In genomic region chr17:10334481-10334880, GRCm38 (mm10) we compare ENCODE assay signal across 8 mouse cellular contexts. TPM values are rescaled to one million over a fixed set of nuclear protein-coding genes. Genes with fewer than 3 reads are reported as not detected.
DNase-seq lines count a peak whose midpoint lies in the region; ATAC-seq and TF ChIP-seq lines count a peak whose summit lies in the region.
"Had no signal": no experiment of that assay in that cellular context is flagged by ENCODE, and none has a peak within 500 bp of the region (broad histone marks: within the 10 kb centered on the region; RNA-seq: fewer than 3 reads in every experiment).

No protein-coding gene starts in this region.

- H3K4me2 ChIP-seq in lung, embryonic 14.5 days: peak overlapping the region; percentile 77
- peak overlapping the region; percentile 59 for H3K4me2 ChIP-seq in forebrain, embryonic 13.5 days
- peak overlapping the region; percentile 82 for H3K4me2 ChIP-seq in limb, embryonic 13.5 days (replicated peaks)
- peak overlapping the region; percentile 76 for H3K4me2 ChIP-seq in stomach, embryonic 14.5 days (replicated peaks; ENCODE audit: low read depth, low read length)

- H3K27me3 ChIP-seq in lung, embryonic 14.5 days (ENCODE audit: insufficient read depth, low read length): no peaks in the 10 kb centered on the region
- H3K27me3 ChIP-seq in forebrain, embryonic 13.5 days: no peaks in the 10 kb centered on the region
- H3K27me3 ChIP-seq in limb, embryonic 13.5 days: no peaks in the 10 kb centered on the region
- H3K27me3 ChIP-seq in stomach, embryonic 14.5 days (ENCODE audit: control insufficient read depth, insufficient read depth, low read length): no peaks in the 10 kb centered on the region

- 31% methylated on average over 1 of the region's 1 CpGs for WGBS in lung, embryonic 14.5 days
- 6% methylated on average over 1 of the region's 1 CpGs for WGBS in forebrain, embryonic 13.5 days
- 21% methylated on average over 1 of the region's 1 CpGs for WGBS in limb, embryonic 13.5 days
- WGBS in stomach, embryonic 14.5 days: 16% methylated on average over 1 of the region's 1 CpGs

- no peak for DNase-seq in lung, embryonic 14.5 days
- no peak for DNase-seq in lung, postnatal 36 days
- DNase-seq in thymus, postnatal 10 days (ENCODE audit: low spot score in 2 of 2): no peak
- DNase-seq in spleen, postnatal 36 days (ENCODE audit: low spot score in 2 of 2): no peak

- H3K27ac ChIP-seq in lung, embryonic 14.5 days (ENCODE audit: low read depth): peak overlapping the region; percentile 85
- peak overlapping the region; percentile 96 for H3K27ac ChIP-seq in forebrain, embryonic 13.5 days
- H3K27ac ChIP-seq in limb, embryonic 13.5 days: peak overlapping the region; percentile 89
- H3K27ac ChIP-seq in stomach, embryonic 14.5 days (ENCODE audit: low read length): peak overlapping the region; percentile 73; the same call in 1 of the 2 replicates

- TF ChIP-seq CTCF in lung, embryonic 14.5 days (IDR thresholded peaks at IDR 0.05; ENCODE audit: low read depth): no peak

- peaks cover 21% of the 10 kb centered on the region for H3K4me1 ChIP-seq in lung, embryonic 14.5 days (ENCODE audit: insufficient read depth)
- peaks cover 43% of the 10 kb centered on the region for H3K4me1 ChIP-seq in forebrain, embryonic 13.5 days
- peaks cover 14% of the 10 kb centered on the region for H3K4me1 ChIP-seq in limb, embryonic 13.5 days
- 0 out of 2 replicates have a peak, but pooled peaks cover 4% of the 10 kb centered on the region for H3K4me1 ChIP-seq in stomach, embryonic 14.5 days (ENCODE audit: control insufficient read depth, insufficient read depth, low read length)

- no peak for ATAC-seq in lung, embryonic 14.5 days (ENCODE audit: insufficient read depth)
- ATAC-seq in forebrain, embryonic 13.5 days: 0 out of 2 replicates have a peak, but pooled peaks have one; percentile 11
- ATAC-seq in limb, embryonic 13.5 days (ENCODE audit: low FRiP score, low read depth): peak; percentile 35; the same call in 1 of the 2 replicates
- no peak for ATAC-seq in stomach, embryonic 14.5 days (ENCODE audit: insufficient number of reproducible peaks, insufficient read depth, low FRiP score, low read depth)
- ATAC-seq: activated CD4-positive, CD25-positive, alpha-beta regulatory T cell, adult 4 months had no signal

- no peaks in the 10 kb centered on the region for H3K9me3 ChIP-seq in lung, embryonic 14.5 days (ENCODE audit: low read depth, low read length)
- no peaks in the 10 kb centered on the region for H3K9me3 ChIP-seq in forebrain, embryonic 13.5 days (replicated peaks)
- no peaks in the 10 kb centered on the region for H3K9me3 ChIP-seq in limb, embryonic 13.5 days
- H3K9me3 ChIP-seq in stomach, embryonic 14.5 days (ENCODE audit: control insufficient read depth, low read depth, low read length): no peaks in the 10 kb centered on the region

- H3K4me3 ChIP-seq in lung, embryonic 14.5 days (ENCODE audit: low read depth, low read length): peak overlapping the region; percentile 38
- H3K4me3 ChIP-seq in forebrain, embryonic 13.5 days: peak overlapping the region; percentile 40
- H3K4me3 ChIP-seq in limb, embryonic 13.5 days: peak overlapping the region; percentile 51
- peak overlapping the region; percentile 42; the same call in 1 of the 2 replicates for H3K4me3 ChIP-seq in stomach, embryonic 14.5 days (ENCODE audit: low read depth, low read length)

- H3K36me3 ChIP-seq in lung, embryonic 14.5 days (ENCODE audit: insufficient read depth): no peaks in the 10 kb centered on the region
- H3K36me3 ChIP-seq in forebrain, embryonic 13.5 days (ENCODE audit: poor library complexity, severe bottlenecking): no peaks in the 10 kb centered on the region
- no peaks in the 10 kb centered on the region for H3K36me3 ChIP-seq in limb, embryonic 13.5 days
- H3K36me3 ChIP-seq in stomach, embryonic 14.5 days (ENCODE audit: control insufficient read depth, insufficient read depth, low read length): no peaks in the 10 kb centered on the region

- peak overlapping the region; percentile 64 for H3K9ac ChIP-seq in lung, embryonic 14.5 days
- peak overlapping the region; percentile 73 for H3K9ac ChIP-seq in forebrain, embryonic 13.5 days
- H3K9ac ChIP-seq in limb, embryonic 13.5 days: peak overlapping the region; percentile 78
- no peak overlapping the region for H3K9ac ChIP-seq in stomach, embryonic 14.5 days (replicated peaks; ENCODE audit: low read depth, low read length)

RNA-seq across cellular contexts. Expression of gene Qk, which starts 14.8 kb away (rescaled TPM):
- 49.7 and 50.0 TPM in 2 replicates for polyA plus RNA-seq in lung, embryonic 14.5 days (2014; fragmentation: Nextera tagmentation; extraction: Ambion mirVana)
- polyA plus RNA-seq in forebrain, embryonic 13.5 days (2015; fragmentation: Nextera tagmentation; extraction: Ambion mirVana): 54.1 and 56.1 TPM in 2 replicates
- polyA plus RNA-seq in limb, embryonic 13.5 days (2015; fragmentation: Nextera tagmentation; extraction: Ambion mirVana): 34.4 and 35.7 TPM in 2 replicates
- polyA plus RNA-seq in stomach, embryonic 14.5 days (2014; fragmentation: Nextera tagmentation; extraction: Ambion mirVana): 37.3 and 38.6 TPM in 2 replicates

Comparison
In these comparisons a context has a peak if more than half of its experiments do, and no peak if none do; other contexts are left out.
1. ATAC-seq: peak in forebrain, embryonic 13.5 days (single experiment) and limb, embryonic 13.5 days (single experiment); none in lung, embryonic 14.5 days (single experiment) and stomach, embryonic 14.5 days (single experiment).
2. Peak in every context shown above with its lines, with median percentiles within 50 percentile points of each other: H3K27ac ChIP-seq, H3K4me2 ChIP-seq and H3K4me3 ChIP-seq.